Mouse (Mus musculus): ENCODE results near the gene Dnajc8.

- no peak for TF ChIP-seq GATA1 (IDR thresholded peaks at IDR 0.05; ENCODE audit: borderline replicate concordance, low read length)
- no peak for TF ChIP-seq FLI1 (IDR thresholded peaks at IDR 0.05; ENCODE audit: low read length)
These were observed 19.3 kb downstream of the Dnajc8 start for GRCm38 (mm10) chr4:132554653-132555052.

Measured in megakaryocyte, embryonic 14.5 days (primary cell).